Mouse (Mus musculus) splenic B cell, adult 2 months (primary cell): ENCODE data around the gene Wdr93.
A peak's percentile ranks its signal among the peaks of the same experiment; 100 is the strongest.

Source experiments
- DNase-seq: peaks from one replicate; pipeline ENCODE4 v3.0.0-alpha.2; 2011; ENCODE audit warnings: low read depth, low spot score
- H3K27me3 ChIP-seq: 2 replicates; pipeline ENCODE4 v1.6.1; 2012; ENCODE audit warnings: mild to moderate bottlenecking, low read length, moderate library complexity, mixed read lengths; ENCODE audit not compliant: control insufficient read depth, poor library complexity, insufficient read depth, severe bottlenecking
- H3K36me3 ChIP-seq: 2 replicates; pipeline ENCODE4 v1.6.1; 2012; ENCODE audit warnings: mild to moderate bottlenecking, low read length, moderate library complexity, mixed read lengths; ENCODE audit not compliant: control insufficient read depth, poor library complexity, insufficient read depth, severe bottlenecking

The Wdr93 gene

DNA sequence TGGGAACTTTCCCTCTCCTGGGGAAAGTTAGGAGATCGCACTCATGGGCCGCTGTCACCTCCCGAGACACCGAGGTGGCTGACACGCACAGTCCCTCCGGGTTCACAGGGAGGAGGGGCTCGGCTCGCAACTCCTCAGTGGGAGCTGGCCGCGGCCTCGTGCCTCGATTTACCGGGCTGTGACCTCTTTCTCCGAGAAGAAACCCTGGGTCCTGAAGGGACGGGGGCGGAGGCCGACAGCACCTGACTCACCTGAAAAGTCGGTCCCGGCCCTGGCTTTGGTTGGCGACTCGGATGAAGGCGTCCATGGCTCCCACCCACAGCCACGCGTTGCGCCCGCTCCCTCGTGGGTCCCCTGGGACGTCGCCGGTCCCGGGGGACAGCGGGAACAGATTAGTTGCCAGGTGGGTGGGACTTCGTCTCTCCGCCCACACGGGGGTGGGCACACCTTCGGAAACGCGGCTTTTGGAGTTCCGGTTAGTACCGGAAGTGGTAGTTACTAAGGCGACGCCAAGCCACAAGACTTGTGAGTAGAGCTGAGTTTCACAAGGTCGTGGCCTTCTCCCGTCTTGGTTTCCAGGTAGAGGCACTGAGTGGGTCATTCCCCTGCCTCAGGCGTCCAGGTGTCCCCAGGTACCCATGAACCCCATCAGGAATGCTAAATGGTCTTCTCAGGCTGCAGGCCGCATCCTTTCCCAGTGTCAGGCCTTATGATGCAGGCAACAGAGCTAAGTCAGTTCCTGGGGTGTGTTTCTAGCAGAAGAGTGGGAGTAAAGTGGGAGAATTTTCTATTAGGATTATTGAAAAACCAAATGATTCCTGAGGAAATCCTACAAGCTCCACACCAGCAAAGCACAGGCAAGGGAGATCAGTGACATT is at the start of gene Wdr93, which contains the start of gene Pex11a:
Gene Wdr93, plus strand, starts transcription at position 505 of the 878 bp plus-strand sequence.
Gene Pex11a, minus strand, starts transcription at position 473 of the 878 bp plus-strand sequence.
- H3K36me3 ChIP-seq, result no peaks in the 10 kb centered on the region
- peak; percentile 88 for DNase-seq
- H3K27me3 ChIP-seq, result no peaks in the 10 kb centered on the region

DNA sequence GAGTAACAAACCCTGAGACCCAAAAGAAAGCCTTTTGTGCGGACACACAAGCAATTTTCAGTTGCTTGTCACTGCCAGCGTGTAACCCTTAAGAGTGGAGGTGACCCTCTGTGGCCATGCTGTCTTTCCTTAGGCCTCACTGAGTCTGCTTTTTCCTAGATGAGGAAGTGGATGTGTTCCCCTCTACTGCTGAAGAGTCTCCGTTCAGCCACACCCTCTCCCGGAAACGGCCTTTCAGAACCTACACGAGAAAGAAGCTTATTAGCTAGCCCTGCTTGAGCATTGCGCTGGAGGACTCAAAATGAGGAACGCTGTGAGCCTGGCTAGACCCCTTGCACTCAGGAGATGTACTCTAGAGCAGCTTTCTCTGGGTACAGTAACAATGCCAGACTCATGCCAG is 46.5 kb upstream of the Wdr93 start:
- Histone ChIP-seq H3K36me3 (peaks cover 3% of the 10 kb centered on the region; the same call in 1 of the 2 replicates), H3K27me3 (no peaks in the 10 kb centered on the region)
- no peak for DNase-seq

DNA sequence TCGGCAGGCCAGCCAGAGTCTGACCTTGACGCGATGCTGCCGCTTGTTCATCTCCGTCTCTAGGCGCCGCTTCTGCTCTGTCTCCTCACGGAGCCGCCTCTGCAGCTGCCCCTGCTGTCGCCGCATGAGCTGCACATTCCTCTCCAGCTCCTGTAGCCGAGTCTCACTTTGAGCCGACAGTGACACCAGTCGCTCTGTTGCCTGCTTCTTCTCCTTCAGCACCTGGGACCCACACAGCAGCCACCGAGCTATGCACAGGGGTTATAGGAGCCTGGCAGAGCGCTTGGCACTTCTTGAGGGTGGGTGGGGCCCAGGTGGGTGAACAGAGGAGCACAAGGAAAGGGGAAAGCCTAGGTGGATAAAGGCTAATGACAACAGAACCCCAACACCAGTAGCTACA is 40.2 kb upstream of the Wdr93 start:
- Histone ChIP-seq H3K27me3 (no peaks in the 10 kb centered on the region), H3K36me3 (no peaks in the 10 kb centered on the region)
- no peak for DNase-seq

DNA sequence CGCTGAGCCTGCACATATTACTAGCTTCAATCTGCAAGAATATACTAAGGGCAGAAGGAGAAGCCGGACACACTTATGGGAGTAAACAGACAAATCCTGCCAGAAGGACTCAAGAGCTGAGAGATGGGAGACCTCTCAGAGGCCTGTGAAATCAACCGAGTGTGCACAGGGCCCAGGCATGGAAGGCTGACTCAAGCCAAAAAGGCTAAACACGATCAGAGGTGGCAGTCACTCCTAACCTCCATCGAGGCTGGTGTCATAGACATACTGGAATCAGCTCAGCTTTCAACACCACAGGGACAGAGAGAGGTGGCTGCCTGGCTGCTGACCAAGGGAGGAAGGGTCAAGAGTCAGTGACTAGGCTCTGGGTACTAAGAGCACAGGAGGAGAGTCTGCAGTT is 37.8 kb upstream of the Wdr93 start:
- no peak for DNase-seq
- Histone ChIP-seq H3K27me3 (no peaks in the 10 kb centered on the region), H3K36me3 (no peaks in the 10 kb centered on the region)

DNA sequence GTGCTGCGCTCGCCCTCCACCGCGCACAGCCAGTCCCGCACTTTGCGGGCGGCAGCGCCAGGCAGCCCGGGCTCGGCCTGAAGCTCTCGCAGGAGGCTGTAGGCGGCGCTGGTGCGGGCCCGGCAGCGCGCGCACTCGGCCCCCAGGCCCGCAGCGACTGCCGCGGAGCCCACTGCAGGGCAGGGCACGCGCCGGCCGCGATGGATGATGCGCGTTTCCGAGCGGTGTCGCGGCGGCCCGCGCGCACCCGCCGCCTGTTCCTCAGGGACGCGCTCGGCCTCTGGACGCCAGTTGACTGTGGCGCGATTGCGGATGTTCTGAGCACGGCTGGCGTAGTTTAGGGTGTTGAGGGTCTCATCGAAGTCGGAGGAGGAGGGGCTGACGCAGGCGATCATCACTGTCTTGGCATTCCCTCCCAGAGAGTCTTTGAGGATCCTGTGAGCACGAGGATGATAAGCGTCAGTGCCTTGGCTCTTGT is 32.8 kb upstream of the Wdr93 start:
- H3K27me3 ChIP-seq, result 0 out of 2 replicates have a peak, but pooled peaks cover 2% of the 10 kb centered on the region
- no peak for DNase-seq
- H3K36me3 ChIP-seq, result no peaks in the 10 kb centered on the region

DNA sequence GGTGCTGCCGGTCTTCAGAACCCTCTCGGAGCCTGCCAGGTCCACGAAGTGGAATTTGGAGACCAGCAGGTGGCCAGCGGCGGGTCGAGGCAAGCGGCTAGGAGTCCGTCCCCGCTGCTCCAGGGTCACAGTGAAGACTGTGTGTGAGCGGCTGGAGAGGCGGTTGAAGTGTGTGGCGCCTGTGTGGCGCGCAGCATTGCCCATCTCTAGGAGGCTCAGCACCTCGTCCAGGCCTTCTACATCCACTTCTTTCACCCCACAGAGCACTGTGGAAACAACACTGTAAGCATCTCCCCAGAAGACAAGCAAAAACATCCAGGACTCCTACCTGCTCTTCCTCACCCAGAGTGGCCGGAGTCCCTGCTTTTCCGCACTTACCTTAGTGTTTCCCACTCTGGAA is 32.1 kb upstream of the Wdr93 start:
- Histone ChIP-seq H3K36me3 (no peaks in the 10 kb centered on the region), H3K27me3 (0 out of 2 replicates have a peak, but pooled peaks cover 3% of the 10 kb centered on the region)
- DNase-seq, result no peak

DNA sequence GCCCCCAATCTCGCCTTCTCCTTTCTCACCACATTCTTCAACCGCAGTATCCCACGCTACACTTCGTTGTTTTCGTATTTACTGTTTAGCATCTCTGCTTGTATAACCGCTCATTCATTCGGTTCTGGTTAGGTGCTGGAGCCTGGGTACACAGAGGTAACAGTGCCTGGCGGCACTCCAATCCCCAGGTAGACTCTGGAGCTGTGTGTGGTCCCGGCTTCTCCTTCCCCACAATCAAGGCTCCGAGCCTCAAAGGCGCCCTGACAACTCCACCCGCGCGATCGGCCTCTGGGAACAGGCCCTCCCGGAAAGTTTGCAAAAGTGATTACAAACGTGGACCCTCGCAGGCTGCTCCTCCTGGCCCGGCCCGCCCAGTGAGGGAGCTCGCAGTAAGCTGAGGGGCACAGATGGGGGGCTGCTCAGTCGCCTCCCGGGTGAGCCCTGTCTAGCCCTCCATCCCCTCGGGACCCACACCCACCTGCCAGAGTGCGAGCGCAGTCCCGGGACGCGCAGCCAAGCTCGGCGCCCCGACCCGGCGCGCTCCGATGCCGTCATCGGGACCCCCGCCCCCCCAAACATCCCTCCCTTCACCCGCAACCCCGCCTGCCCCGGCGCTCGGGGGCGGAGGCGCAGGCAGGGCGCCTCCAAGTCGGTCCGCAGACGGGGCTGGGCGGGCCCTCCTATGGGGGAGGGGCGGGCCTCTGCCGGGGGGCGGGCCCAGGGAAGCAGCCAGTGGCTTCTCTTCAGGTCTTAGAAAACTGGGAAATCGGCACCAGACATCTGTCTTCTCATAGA is 27.6 kb upstream of the Wdr93 start, which contains the start of gene Kif7:
Gene Kif7, minus strand, starts transcription at position 534 of the 795 bp plus-strand sequence.
- peak; percentile 12 for DNase-seq
- H3K36me3 ChIP-seq, result no peaks in the 10 kb centered on the region
- H3K27me3 ChIP-seq, result 0 out of 2 replicates have a peak, but pooled peaks cover 3% of the 10 kb centered on the region

DNA sequence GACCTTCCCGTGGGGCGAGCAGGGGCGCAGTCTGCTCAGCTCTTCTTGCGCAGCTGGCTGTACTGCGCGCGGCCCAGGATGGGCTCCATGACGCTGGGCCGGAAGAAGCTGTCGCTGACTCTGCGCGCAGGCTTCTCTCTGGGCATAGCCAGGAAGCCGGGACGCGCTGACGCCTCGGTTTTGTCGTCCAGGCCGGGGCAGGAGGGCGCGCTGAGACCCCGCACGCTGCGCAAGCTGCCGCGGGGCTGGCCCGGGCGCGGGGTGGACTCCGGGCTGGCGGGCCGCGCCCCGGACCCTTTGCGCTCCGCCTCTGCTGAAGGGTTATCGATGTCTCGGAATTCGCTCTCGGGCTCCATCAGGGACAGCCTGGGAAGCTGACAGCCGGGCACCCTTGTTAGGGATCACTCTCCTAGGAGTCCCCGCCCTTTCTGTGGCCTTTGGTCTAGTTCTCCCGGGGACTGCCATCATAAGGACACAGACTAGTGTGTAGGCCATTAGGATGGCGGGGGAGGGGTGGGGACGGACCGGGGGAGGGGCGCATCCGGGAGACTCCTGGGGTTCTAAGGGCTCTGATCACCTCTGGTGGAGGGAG is 21.5 kb upstream of the Wdr93 start:
- no peak for DNase-seq
- H3K36me3 ChIP-seq, result no peaks in the 10 kb centered on the region
- H3K27me3 ChIP-seq, result no peaks in the 10 kb centered on the region

DNA sequence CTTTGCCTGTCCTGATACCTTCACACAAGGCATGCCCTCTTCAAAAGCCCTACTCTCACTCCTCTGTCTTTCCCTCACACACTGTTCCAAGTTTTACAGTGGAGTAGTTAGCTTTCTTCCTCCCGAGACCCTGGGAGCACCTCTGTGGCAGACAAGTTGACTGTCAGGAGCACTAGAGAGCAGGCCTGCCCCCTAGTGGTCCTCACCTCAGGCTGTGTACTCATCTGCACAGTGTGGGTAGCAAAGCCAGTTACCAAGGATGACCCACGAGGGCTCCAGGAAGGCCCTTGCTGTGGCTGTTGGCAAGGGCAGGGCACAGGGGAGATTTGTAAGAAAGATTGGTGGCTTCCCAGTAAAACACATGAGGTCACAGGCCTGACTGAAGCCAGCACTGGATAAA is 15.9 kb upstream of the Wdr93 start:
- peak; percentile 46 for DNase-seq
- Histone ChIP-seq H3K27me3 (no peaks in the 10 kb centered on the region), H3K36me3 (no peaks in the 10 kb centered on the region)

DNA sequence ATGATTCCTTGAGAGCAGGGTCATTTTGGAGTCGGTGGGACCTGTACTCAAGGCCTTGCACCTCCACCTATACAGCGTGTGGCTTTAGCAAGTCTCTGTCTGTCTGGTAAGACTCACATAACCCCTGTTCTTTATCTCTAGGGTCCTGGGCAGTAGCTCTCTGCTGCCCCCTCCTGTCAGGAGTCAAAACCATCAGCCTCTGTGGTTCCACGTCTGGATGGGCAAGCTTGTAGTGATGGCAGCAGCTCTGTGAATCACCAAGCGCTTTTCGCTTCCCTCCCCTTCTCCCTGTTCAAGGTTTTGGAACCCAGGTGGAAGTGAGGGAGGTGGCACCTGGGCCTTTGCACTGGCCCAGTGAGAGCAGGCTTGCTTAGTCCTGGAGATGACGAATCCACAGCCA is 14.7 kb upstream of the Wdr93 start:
- Histone ChIP-seq H3K36me3 (no peaks in the 10 kb centered on the region), H3K27me3 (no peaks in the 10 kb centered on the region)
- DNase-seq, result peak; percentile 53

DNA sequence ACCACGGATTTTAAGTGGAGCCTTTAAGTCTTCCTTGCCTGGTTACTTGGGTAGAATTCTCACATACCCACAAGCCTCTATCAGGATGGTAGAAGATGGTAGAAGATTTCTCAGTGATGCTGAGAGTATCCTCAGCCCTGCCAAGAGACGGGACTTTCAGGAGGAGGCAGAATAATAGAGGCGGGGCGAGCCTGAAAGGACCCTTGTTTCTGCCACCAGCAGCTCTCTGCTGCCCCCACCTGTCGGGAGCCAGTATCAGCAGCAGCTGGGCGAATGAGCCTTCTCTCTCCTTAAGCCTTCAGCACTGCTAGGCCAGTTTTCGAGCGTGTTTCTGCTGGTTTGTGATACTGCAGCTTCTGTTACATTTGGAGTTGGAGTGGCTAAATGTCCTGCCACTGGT is 13.8 kb upstream of the Wdr93 start:
- Histone ChIP-seq H3K36me3 (no peaks in the 10 kb centered on the region), H3K27me3 (no peaks in the 10 kb centered on the region)
- peak; percentile 57 for DNase-seq

DNA sequence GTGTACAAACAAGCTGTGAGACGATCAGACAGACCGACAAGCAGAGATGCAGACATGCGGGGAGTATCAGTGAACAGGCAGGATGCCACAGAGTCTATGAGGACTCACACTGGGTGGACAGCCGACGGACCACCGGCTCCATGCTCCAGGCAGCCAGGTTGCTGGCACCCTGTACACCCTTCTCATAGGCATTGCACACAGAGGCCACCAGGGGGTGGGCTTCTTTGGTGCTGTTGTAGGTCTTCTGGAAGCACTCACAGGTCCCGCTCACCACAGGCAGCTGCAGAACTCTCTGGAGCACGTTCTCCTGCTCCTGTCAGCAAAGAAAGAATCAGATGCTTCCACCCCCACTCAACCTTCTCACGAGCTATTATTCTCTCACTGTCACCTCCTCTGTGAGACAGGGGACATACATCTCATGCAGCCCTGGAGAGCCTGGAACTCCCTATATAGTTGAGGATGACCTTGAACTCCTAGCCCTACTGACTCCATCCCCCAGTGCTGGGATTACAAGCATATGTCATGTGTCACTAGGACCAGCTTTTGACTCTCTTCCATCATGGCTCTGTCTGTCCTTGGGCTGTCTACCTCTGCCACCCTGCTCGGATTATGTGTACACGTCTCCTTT is 13.1 kb upstream of the Wdr93 start:
- peak; percentile 13 for DNase-seq
- Histone ChIP-seq H3K27me3 (no peaks in the 10 kb centered on the region), H3K36me3 (no peaks in the 10 kb centered on the region)

DNA sequence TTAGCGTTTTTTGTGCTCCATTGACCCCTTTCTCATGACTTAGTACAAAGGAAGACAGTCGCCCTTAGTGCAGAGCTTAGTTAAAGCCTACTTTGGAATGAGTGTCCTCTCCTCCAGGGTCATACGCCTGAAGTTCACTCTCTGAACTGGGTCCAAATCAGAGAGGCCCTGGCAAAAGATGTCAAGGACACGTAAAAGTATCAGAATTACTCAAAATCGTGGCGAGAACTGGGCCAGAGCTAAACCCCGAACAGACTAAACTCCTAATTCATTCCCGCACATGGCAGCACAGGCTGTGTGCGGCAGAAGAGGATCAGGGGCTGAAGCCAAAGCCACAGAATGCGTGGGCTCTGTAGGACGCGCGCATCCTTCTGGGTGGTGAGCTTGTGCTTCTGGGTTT is 11.5 kb upstream of the Wdr93 start:
- no peaks in the 10 kb centered on the region for H3K27me3 ChIP-seq
- DNase-seq, result no peak
- H3K36me3 ChIP-seq, result no peaks in the 10 kb centered on the region

DNA sequence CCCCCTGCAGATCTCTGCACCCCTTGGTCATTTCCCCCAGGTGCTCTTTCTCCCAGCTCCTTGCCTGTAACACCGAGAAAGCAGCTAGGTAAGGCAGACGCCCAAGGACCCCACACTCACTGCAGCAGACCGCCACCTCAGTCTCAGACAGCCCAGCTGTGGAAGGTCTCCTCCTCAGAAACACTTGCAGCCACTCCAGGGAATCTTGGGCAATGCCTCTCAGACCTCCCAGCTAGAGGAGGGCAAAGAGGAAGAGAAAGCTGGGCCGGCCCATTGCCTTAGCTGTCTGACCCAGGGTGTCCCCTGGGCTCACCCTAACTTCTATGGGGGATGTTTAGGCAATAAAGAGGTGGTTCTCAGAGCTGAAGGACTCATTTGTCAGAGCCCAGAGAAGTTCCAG is 10.3 kb upstream of the Wdr93 start, which contains the start of gene Plin1:
Gene Plin1, minus strand, starts transcription at position 282 of the 400 bp plus-strand sequence.
- Histone ChIP-seq H3K27me3 (no peaks in the 10 kb centered on the region), H3K36me3 (no peaks in the 10 kb centered on the region)
- no peak for DNase-seq
